Mouse (Mus musculus): Measurements from ENCODE around the gene Slc35f6. TPM values are rescaled to one million over a fixed set of nuclear protein-coding genes. Genes with fewer than 3 reads are reported as not detected.

The Slc35f6 gene
- total RNA-seq, 1 experiment: 40.0 TPM

DNA sequence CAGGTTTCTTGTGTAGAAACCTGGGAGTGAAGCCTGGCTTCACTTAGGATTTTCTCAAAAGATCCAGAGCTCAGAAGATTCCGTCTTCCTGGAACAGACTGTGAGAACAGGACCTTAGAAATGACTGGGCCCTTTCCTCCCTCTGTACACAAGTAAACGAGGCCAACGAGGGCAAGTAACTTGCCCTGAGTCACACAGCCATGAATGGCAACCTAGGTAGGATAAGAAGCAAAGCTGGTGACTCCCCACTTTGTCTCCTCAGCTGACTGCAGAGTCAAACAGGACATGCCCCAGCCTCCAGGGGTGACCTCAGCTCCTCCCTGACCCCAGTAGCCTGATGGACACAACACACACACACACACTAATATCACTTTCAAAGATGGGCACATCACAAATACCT is 22.4 kb upstream of the Slc35f6 start:
- H3K4me3 ChIP-seq (ENCODE audit: insufficient read depth in 1 of 2, low read depth in 1 of 2, low read length in 2 of 2, poor library complexity in 1 of 2, severe bottlenecking in 1 of 2): no peak overlapping the region
- H3K4me1 ChIP-seq (ENCODE audit: control insufficient read depth in 2 of 2, insufficient read depth in 2 of 2, low read length in 2 of 2, poor library complexity in 1 of 2): peaks cover 0 to 11% of the 10 kb centered on the region in 2 experiments; a peak in 1 of 4 replicates
- DNase-seq (ENCODE audit: low read depth, low spot score): no peak
- in situ Hi-C loops (cut with MboI; ENCODE audit: low sequenced_read_pairs in 2 of 2, unreplicated experiment in 2 of 2): no loop called here
- H3K9me3 ChIP-seq (ENCODE audit: control insufficient read depth, insufficient read depth, low read depth, low read length): 0 out of 2 replicates have a peak, but pooled peaks cover 1% of the 10 kb centered on the region
- no peak overlapping the region for H3K27ac ChIP-seq (ENCODE audit: insufficient read depth, low read depth, low read length, poor library complexity, severe bottlenecking)
- H3K9ac ChIP-seq (ENCODE audit: insufficient read depth, low read depth, low read length, poor library complexity, severe bottlenecking): no peak overlapping the region
- TF ChIP-seq CHD2 (IDR thresholded peaks at IDR 0.05; ENCODE audit: low read depth, low read length) (no peak), ZC3H11A (IDR thresholded peaks at IDR 0.05; ENCODE audit: borderline replicate concordance, low read depth, low read length) (no peak), HCFC1 (IDR thresholded peaks at IDR 0.05; ENCODE audit: borderline replicate concordance, insufficient read depth, low read length) (no peak), ZNF384 (IDR thresholded peaks at IDR 0.05; ENCODE audit: low read depth, low read length) (no peak), MAFK (IDR thresholded peaks at IDR 0.05; ENCODE audit: insufficient read depth, low read depth, low read length) (no peak)
- no peaks in the 10 kb centered on the region for H3K36me3 ChIP-seq (ENCODE audit: control insufficient read depth, insufficient read depth, low read length, poor library complexity, severe bottlenecking)

DNA sequence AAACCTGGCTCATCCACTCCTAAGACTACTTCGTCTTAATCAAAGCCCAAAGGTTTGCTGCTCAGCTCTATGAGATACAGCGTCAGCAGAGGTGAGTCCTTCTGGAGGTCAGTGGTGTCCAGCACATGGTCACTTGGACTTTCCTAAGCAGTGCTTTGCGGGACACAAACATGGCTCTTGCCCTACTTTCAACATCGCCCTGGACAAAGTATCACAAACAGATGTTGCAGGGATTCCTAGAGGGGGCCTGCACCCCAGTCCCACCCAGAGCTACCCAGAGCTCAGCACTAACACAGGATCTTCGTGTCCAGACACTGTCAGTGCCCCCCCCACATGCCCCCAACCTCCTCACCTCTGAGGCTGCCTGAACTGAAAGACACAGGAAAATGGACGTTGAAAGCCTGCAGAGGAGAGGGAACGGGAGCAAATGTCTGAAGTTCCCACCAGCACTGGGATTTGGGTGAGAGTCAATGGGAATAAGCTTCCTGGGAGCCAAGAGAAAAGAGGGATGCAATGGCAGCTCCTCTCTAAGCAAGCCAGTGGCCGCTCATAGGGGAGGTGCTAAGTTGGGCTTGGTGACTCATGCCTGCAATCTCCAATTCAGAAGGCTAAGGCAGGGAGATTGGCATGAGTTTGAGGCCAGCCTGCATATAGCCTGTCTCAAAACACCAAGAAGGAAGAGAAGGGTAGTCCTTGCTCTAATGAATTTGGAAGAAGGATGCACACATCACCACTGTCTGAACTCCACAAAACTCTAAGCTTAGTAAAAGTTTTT is 21.2 kb upstream of the Slc35f6 start:
- DNase-seq (ENCODE audit: low read depth, low spot score): no peak

DNA sequence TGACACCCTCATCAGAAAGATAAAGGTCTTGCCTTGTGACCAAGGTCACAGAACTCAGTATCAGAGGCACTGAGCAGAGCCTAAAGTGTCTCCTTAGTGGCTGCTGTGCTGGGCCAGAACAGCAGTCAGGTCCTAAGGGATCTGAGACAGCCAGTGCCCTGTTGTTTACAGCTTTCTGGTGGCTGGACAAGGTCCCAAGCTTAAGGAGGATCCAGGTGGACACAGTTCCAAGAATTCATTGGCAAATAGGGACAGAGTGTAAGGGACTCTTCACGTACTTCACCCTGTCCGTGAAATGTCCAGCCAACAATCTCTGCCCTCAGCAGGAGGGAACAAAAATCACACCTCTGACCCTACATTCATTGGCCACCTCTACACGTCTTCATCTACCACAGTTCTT is 19.2 kb upstream of the Slc35f6 start:
- TF ChIP-seq MAFK (IDR thresholded peaks at IDR 0.05; ENCODE audit: insufficient read depth, low read depth, low read length): no peak
- no peak for TF ChIP-seq HCFC1 (IDR thresholded peaks at IDR 0.05; ENCODE audit: borderline replicate concordance, insufficient read depth, low read length)
- TF ChIP-seq ZC3H11A (IDR thresholded peaks at IDR 0.05; ENCODE audit: borderline replicate concordance, low read depth, low read length): no peak
- no peak for TF ChIP-seq ZNF384 (IDR thresholded peaks at IDR 0.05; ENCODE audit: low read depth, low read length)
- no peak for TF ChIP-seq CHD2 (IDR thresholded peaks at IDR 0.05; ENCODE audit: low read depth, low read length)
- DNase-seq (ENCODE audit: low read depth, low spot score): no peak
- in situ Hi-C loops (cut with MboI; ENCODE audit: low sequenced_read_pairs in 2 of 2, unreplicated experiment in 2 of 2): no loop called here
- no peaks in the 10 kb centered on the region for H3K4me1 ChIP-seq (ENCODE audit: control insufficient read depth in 2 of 2, insufficient read depth in 2 of 2, low read length in 2 of 2, poor library complexity in 1 of 2)
- H3K36me3 ChIP-seq (ENCODE audit: control insufficient read depth, insufficient read depth, low read length, poor library complexity, severe bottlenecking): no peaks in the 10 kb centered on the region
- no peak overlapping the region for H3K27ac ChIP-seq (ENCODE audit: insufficient read depth, low read depth, low read length, poor library complexity, severe bottlenecking)
- no peak overlapping the region for H3K4me3 ChIP-seq (ENCODE audit: insufficient read depth in 1 of 2, low read depth in 1 of 2, low read length in 2 of 2, poor library complexity in 1 of 2, severe bottlenecking in 1 of 2)
- H3K9me3 ChIP-seq (ENCODE audit: control insufficient read depth, insufficient read depth, low read depth, low read length): 0 out of 2 replicates have a peak, but pooled peaks cover 1% of the 10 kb centered on the region
- no peak overlapping the region for H3K9ac ChIP-seq (ENCODE audit: insufficient read depth, low read depth, low read length, poor library complexity, severe bottlenecking)

More for the DNA sequence above, 21.2 kb upstream of the Slc35f6 start:
- TF ChIP-seq ZC3H11A (IDR thresholded peaks at IDR 0.05; ENCODE audit: borderline replicate concordance, low read depth, low read length): no peak
- no peak for TF ChIP-seq HCFC1 (IDR thresholded peaks at IDR 0.05; ENCODE audit: borderline replicate concordance, insufficient read depth, low read length)
- no peak for TF ChIP-seq CHD2 (IDR thresholded peaks at IDR 0.05; ENCODE audit: low read depth, low read length)
- TF ChIP-seq MAFK (IDR thresholded peaks at IDR 0.05; ENCODE audit: insufficient read depth, low read depth, low read length): no peak
- TF ChIP-seq ZNF384 (IDR thresholded peaks at IDR 0.05; ENCODE audit: low read depth, low read length): no peak
- Histone ChIP-seq H3K4me3 (ENCODE audit: insufficient read depth in 1 of 2, low read depth in 1 of 2, low read length in 2 of 2, poor library complexity in 1 of 2, severe bottlenecking in 1 of 2) (no peak overlapping the region), H3K9ac (ENCODE audit: insufficient read depth, low read depth, low read length, poor library complexity, severe bottlenecking) (no peak overlapping the region), H3K27ac (ENCODE audit: insufficient read depth, low read depth, low read length, poor library complexity, severe bottlenecking) (no peak overlapping the region), H3K36me3 (ENCODE audit: control insufficient read depth, insufficient read depth, low read length, poor library complexity, severe bottlenecking) (no peaks in the 10 kb centered on the region), H3K4me1 (ENCODE audit: control insufficient read depth in 2 of 2, insufficient read depth in 2 of 2, low read length in 2 of 2, poor library complexity in 1 of 2) (peaks cover 0 to 9% of the 10 kb centered on the region in 2 experiments; a peak in 1 of 4 replicates), H3K9me3 (ENCODE audit: control insufficient read depth, insufficient read depth, low read depth, low read length) (0 out of 2 replicates have a peak, but pooled peaks cover 1% of the 10 kb centered on the region)
- in situ Hi-C loops (cut with MboI; ENCODE audit: low sequenced_read_pairs in 2 of 2, unreplicated experiment in 2 of 2): no loop called here

DNA sequence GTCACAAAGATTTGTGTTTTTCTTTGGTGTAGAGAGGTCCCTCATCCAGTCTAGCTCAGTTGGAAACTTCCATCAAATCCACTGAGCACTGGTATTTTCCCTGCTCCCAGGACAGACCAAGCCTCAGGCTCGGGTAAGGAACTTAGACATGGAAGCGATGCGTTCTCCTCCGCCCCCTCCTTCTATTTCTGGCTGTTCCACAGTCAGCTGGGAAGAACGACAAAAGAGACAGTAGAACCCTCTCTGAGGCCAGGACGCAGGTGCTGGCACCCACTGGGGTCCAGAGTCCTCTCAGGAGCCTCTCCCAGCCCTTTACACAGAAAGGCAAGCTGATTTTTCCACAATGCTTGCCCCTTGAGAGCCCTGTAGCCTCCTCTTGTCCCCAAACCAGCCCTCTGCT is 17.3 kb upstream of the Slc35f6 start:
- Histone ChIP-seq H3K4me1 (ENCODE audit: control insufficient read depth in 2 of 2, insufficient read depth in 2 of 2, low read length in 2 of 2, poor library complexity in 1 of 2) (no peaks in the 10 kb centered on the region), H3K9ac (ENCODE audit: insufficient read depth, low read depth, low read length, poor library complexity, severe bottlenecking) (no peak overlapping the region), H3K4me3 (ENCODE audit: insufficient read depth in 1 of 2, low read depth in 1 of 2, low read length in 2 of 2, poor library complexity in 1 of 2, severe bottlenecking in 1 of 2) (no peak overlapping the region), H3K27ac (ENCODE audit: insufficient read depth, low read depth, low read length, poor library complexity, severe bottlenecking) (no peak overlapping the region), H3K9me3 (ENCODE audit: control insufficient read depth, insufficient read depth, low read depth, low read length) (0 out of 2 replicates have a peak, but pooled peaks cover 1% of the 10 kb centered on the region), H3K36me3 (ENCODE audit: control insufficient read depth, insufficient read depth, low read length, poor library complexity, severe bottlenecking) (no peaks in the 10 kb centered on the region)
- in situ Hi-C loops (cut with MboI; ENCODE audit: low sequenced_read_pairs in 2 of 2, unreplicated experiment in 2 of 2): no loop called here
- TF ChIP-seq HCFC1 (IDR thresholded peaks at IDR 0.05; ENCODE audit: borderline replicate concordance, insufficient read depth, low read length) (no peak), CHD2 (IDR thresholded peaks at IDR 0.05; ENCODE audit: low read depth, low read length) (no peak), MAFK (IDR thresholded peaks at IDR 0.05; ENCODE audit: insufficient read depth, low read depth, low read length) (no peak), ZC3H11A (IDR thresholded peaks at IDR 0.05; ENCODE audit: borderline replicate concordance, low read depth, low read length) (no peak), ZNF384 (IDR thresholded peaks at IDR 0.05; ENCODE audit: low read depth, low read length) (no peak)
- no peak for DNase-seq (ENCODE audit: low read depth, low spot score)

Data from ES-E14 (cell line).